Mouse (Mus musculus): ENCODE measurements around the gene Prr11. TPM values are rescaled to one million over a fixed set of nuclear protein-coding genes. Genes with fewer than 3 reads are reported as not detected.

Gene Prr11
- 1.1 and 3.3 TPM in 2 replicates for total RNA-seq (2014; rRNA removed; ENCODE audit: low replicate concordance)
- polyA plus RNA-seq (2015; fragmentation: Nextera tagmentation; extraction: Ambion mirVana): 1.3 and 1.7 TPM in 2 replicates

DNA sequence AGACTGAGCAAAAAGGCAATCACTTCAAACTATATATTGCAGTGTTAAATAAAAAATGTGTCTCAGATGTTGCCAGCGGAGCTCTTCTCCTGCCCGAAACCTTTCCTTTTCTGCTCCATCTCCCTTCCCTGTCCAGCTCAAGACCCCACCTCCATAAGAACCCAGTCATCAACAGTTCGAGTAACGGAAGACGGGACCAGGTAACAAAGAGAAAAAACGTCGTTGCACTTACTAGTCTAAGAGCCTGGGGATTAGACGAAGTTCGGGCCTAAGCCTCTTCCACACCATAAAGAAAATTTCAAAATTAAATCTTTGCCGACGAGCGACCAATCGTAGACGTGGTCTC lies at the start of gene Prr11:
Prr11 (minus strand) TSS at position 300 of the 346 bp plus-strand sequence.
- Histone ChIP-seq H3K9ac (replicated peaks; ENCODE audit: low read depth, low read length) (peak within 1 kb of the TSS; percentile 82), H3K36me3 (replicated peaks; ENCODE audit: control insufficient read depth, insufficient read depth, low read length) (peaks cover 35% of the 10 kb centered on the region), H3K9me3 (replicated peaks; ENCODE audit: control insufficient read depth, low read length) (no peaks in the 10 kb centered on the region), H3K4me2 (ENCODE audit: low read depth, low read length) (peak within 1 kb of the TSS; percentile 82), H3K27ac (ENCODE audit: low read depth) (peak within 1 kb of the TSS; percentile 95), H3K27me3 (ENCODE audit: control insufficient read depth, insufficient read depth, low read length) (no peaks in the 10 kb centered on the region), H3K4me1 (ENCODE audit: control insufficient read depth, insufficient read depth) (no peaks in the 10 kb centered on the region; the same call in none of the 2 replicates), H3K4me3 (ENCODE audit: low read depth, low read length) (peak within 1 kb of the TSS; percentile 92)
- ATAC-seq (ENCODE audit: insufficient read depth, low read depth) (no peak), DNase-seq (ENCODE audit: low spot score) (no peak)
- WGBS: 0% methylated on average over 14 of the region's 14 CpGs
- no peak for TF ChIP-seq EP300 (IDR thresholded peaks at IDR 0.05; ENCODE audit: low read depth)
- TF ChIP-seq CTCF (IDR thresholded peaks at IDR 0.05; ENCODE audit: low read depth): no peak

DNA sequence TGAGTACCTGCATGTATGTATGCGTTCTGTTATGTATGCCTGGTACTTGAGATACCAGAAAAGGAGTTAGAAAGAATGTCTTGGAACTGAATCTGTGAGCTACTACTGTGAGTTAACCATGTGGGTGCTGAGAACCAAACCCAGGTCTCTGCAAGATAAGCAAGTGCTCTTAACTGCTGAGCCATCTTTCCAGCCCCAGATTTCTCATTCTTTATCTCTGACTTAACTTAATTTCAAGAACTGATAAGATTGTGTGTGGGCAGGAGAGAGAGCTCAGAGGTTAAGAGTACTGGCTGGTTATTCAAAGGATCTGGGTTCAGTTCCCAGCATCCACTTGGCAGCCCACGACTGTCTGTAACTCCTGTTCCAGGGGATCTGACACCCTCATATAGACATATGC lies 49.5 kb upstream of the Prr11 start:
- no peak for ATAC-seq (ENCODE audit: insufficient read depth, low read depth)
- Histone ChIP-seq H3K9me3 (replicated peaks; ENCODE audit: control insufficient read depth, low read length) (no peaks in the 10 kb centered on the region), H3K27ac (ENCODE audit: low read depth) (no peak overlapping the region), H3K4me3 (ENCODE audit: low read depth, low read length) (no peak overlapping the region), H3K4me1 (ENCODE audit: control insufficient read depth, insufficient read depth) (no peaks in the 10 kb centered on the region), H3K36me3 (replicated peaks; ENCODE audit: control insufficient read depth, insufficient read depth, low read length) (peaks cover 12% of the 10 kb centered on the region), H3K4me2 (ENCODE audit: low read depth, low read length) (no peak overlapping the region), H3K27me3 (ENCODE audit: control insufficient read depth, insufficient read depth, low read length) (no peaks in the 10 kb centered on the region), H3K9ac (replicated peaks; ENCODE audit: low read depth, low read length) (no peak overlapping the region)
- 86% methylated on average over 2 of the region's 2 CpGs for WGBS
- DNase-seq (ENCODE audit: low spot score): no peak
- no peak for TF ChIP-seq CTCF (IDR thresholded peaks at IDR 0.05; ENCODE audit: low read depth)
- no peak for TF ChIP-seq EP300 (IDR thresholded peaks at IDR 0.05; ENCODE audit: low read depth)

DNA sequence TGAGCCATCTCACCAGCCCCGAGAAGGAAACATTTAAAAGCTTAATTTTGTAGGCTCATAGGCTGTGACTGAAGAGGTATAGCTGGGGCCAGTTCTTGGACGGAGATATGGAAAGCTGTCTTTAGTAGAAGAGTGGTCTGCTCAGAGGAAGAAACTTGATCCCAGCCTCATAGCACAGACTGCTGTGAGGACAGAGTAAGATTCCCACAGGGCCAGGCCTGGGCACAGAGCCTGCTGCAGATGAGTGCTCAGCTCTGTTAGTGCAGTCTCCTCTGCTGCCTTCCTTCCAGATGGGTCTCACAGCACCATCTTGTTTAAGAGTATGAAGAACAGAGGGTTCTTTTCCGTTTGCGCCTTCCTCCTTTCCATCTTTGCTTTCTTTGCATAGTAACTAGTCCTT lies 27.7 kb upstream of the Prr11 start:
- TF ChIP-seq EP300 (IDR thresholded peaks at IDR 0.05; ENCODE audit: low read depth) (no peak), CTCF (IDR thresholded peaks at IDR 0.05; ENCODE audit: low read depth) (no peak)
- no peak for DNase-seq (ENCODE audit: low spot score)

DNA sequence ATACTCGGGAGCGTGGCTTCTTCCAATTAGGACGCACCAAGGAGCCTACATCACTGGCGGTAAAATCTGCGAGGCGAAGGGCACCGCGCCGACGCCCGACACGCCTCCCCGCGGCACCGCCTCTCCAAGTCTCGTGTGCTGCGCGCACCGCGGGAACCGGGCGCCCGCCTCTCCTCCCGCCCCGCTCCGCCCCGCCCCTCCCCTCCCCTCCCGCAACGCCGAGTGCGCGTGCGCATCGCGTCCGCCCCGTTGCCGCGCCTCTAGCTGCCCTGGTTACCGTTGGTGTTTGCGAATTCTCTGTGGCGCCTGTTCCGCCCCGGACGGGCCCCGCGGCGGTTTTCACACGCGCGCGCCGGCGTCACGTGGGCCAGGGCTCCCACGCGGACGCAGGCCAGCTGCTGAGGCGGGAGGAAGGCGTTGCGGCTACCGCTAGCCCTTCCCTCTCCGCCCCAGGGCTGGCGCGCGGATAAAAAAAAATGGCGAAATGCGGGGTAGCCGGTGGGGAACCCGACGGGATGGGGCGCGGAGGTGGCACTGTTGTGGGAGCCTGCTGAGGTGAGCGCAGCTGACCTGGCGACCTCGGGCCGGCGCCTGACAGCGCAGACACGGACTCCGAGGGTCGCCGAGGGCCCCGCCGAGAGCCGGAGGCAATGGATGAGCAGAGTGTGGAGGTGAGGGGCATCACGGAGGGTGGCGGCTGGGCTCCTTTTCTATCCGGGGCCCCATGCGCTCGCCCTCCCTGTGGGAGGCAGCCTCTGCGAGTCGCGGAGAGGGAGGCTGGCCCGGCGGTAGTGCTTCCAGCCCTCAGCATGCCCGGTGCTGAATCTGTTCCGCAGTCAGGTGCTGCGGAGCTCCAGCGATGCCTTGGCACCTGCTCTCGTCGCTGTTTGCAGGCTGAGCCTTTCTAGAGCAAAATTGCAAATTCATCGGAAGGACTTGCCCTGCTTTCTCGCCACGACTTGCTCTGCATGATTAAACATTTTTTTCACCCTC lies 18.6 kb upstream of the Prr11 start, which contains the start of gene Trim37:
Trim37 (plus strand) TSS at position 254 of the 993 bp plus-strand sequence.
- peak within 1 kb of the TSS; percentile 87 for H3K4me2 ChIP-seq (ENCODE audit: low read depth, low read length)
- H3K4me1 ChIP-seq (ENCODE audit: control insufficient read depth, insufficient read depth): no peaks in the 10 kb centered on the region
- H3K27me3 ChIP-seq (ENCODE audit: control insufficient read depth, insufficient read depth, low read length): no peaks in the 10 kb centered on the region
- H3K9me3 ChIP-seq (replicated peaks; ENCODE audit: control insufficient read depth, low read length): no peaks in the 10 kb centered on the region
- peak within 1 kb of the TSS; percentile 97 for H3K4me3 ChIP-seq (ENCODE audit: low read depth, low read length)
- ATAC-seq (ENCODE audit: insufficient read depth, low read depth): peak; percentile 94
- peak within 1 kb of the TSS; percentile 81 for H3K27ac ChIP-seq (ENCODE audit: low read depth)
- DNase-seq (ENCODE audit: low spot score): peak; percentile 90
- TF ChIP-seq EP300 (IDR thresholded peaks at IDR 0.05; ENCODE audit: low read depth) (no peak), CTCF (IDR thresholded peaks at IDR 0.05; ENCODE audit: low read depth) (no peak)
- H3K9ac ChIP-seq (replicated peaks; ENCODE audit: low read depth, low read length): peak within 1 kb of the TSS; percentile 87
- peaks cover 25% of the 10 kb centered on the region for H3K36me3 ChIP-seq (replicated peaks; ENCODE audit: control insufficient read depth, insufficient read depth, low read length)
- under 1% methylated on average over 92 of the region's 105 CpGs for WGBS

More for the DNA sequence above, 27.7 kb upstream of the Prr11 start:
- ATAC-seq (ENCODE audit: insufficient read depth, low read depth): no peak
- Histone ChIP-seq H3K9ac (replicated peaks; ENCODE audit: low read depth, low read length) (no peak overlapping the region), H3K4me1 (ENCODE audit: control insufficient read depth, insufficient read depth) (no peaks in the 10 kb centered on the region), H3K9me3 (replicated peaks; ENCODE audit: control insufficient read depth, low read length) (no peaks in the 10 kb centered on the region), H3K27ac (ENCODE audit: low read depth) (no peak overlapping the region), H3K4me2 (ENCODE audit: low read depth, low read length) (no peak overlapping the region), H3K27me3 (ENCODE audit: control insufficient read depth, insufficient read depth, low read length) (no peaks in the 10 kb centered on the region), H3K36me3 (replicated peaks; ENCODE audit: control insufficient read depth, insufficient read depth, low read length) (peaks cover 8% of the 10 kb centered on the region; the same call in 1 of the 2 replicates), H3K4me3 (ENCODE audit: low read depth, low read length) (no peak overlapping the region)
- WGBS: 86% methylated on average over 4 of the region's 4 CpGs

DNA sequence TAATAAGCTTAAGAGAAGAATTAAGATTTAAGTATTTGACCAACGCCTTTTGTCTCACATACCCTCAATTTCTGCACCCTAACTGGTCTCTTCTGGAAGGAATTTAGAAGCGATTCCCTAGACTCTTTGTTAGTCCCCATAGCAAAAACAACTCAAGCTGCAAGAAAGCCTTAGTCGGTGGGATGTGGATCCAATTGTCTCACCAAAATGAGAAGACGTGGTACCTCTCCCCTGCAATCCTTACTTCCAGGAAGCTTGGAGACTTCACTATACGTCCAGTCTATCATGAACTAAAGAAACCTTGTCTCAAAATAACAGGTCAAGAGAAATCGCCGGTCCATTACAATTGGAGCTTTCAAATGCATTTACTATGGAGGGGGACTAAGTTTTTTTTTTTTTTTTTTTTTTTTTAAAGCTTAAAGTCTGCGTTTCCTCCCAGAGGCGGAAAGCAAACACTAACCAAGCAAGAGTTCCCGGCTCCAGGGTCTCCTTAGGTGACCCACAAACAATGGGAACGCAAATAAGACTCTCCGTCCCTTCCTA lies 17.8 kb upstream of the Prr11 start:
- peaks cover 28% of the 10 kb centered on the region for H3K36me3 ChIP-seq (replicated peaks; ENCODE audit: control insufficient read depth, insufficient read depth, low read length)
- no peaks in the 10 kb centered on the region for H3K27me3 ChIP-seq (ENCODE audit: control insufficient read depth, insufficient read depth, low read length)
- peak overlapping the region; percentile 87 for H3K9ac ChIP-seq (replicated peaks; ENCODE audit: low read depth, low read length)
- TF ChIP-seq CTCF (IDR thresholded peaks at IDR 0.05; ENCODE audit: low read depth): no peak
- no peak for TF ChIP-seq EP300 (IDR thresholded peaks at IDR 0.05; ENCODE audit: low read depth)
- peak overlapping the region; percentile 74 for H3K27ac ChIP-seq (ENCODE audit: low read depth)
- no peaks in the 10 kb centered on the region for H3K9me3 ChIP-seq (replicated peaks; ENCODE audit: control insufficient read depth, low read length)
- ATAC-seq (ENCODE audit: insufficient read depth, low read depth) (no peak), DNase-seq (ENCODE audit: low spot score) (no peak)
- under 1% methylated on average over 12 of the region's 12 CpGs for WGBS
- H3K4me3 ChIP-seq (ENCODE audit: low read depth, low read length): peak overlapping the region; percentile 97
- peak overlapping the region; percentile 87 for H3K4me2 ChIP-seq (ENCODE audit: low read depth, low read length)
- no peaks in the 10 kb centered on the region for H3K4me1 ChIP-seq (ENCODE audit: control insufficient read depth, insufficient read depth)

All from heart, postnatal 0 days (tissue).